Mouse (Mus musculus): Measurements from ENCODE around the gene Lix1l. TPM values are rescaled to one million over a fixed set of nuclear protein-coding genes. Genes with fewer than 3 reads are reported as not detected.

Lix1l gene
- polyA plus RNA-seq, 1 experiment, result 11.0 TPM

DNA sequence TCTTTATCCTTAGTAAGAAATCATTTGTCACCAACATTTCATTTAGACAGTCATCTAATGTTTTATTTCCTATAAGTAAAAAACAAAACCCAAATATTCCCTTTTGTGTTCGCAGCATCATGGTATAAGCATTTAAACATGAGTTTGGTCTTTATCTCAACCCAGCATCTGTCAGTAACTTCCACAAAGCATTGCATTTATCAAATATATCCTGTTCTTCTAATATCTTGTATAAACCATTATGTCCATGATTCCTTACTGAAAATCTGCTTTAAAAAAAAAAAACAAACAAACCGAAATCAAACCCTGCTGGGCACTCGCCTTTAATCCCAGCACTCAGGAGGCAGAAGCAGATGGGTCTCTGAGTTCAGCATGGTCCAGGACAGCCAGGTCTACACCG, 5.7 kb downstream of the Lix1l start:
- Histone ChIP-seq H3K4me3 (ENCODE audit: insufficient read depth, low read depth, low read length) (no peak overlapping the region), H3K4me1 (ENCODE audit: control insufficient read depth, insufficient read depth, insufficient read length, low read length) (no peaks in the 10 kb centered on the region), H3K27ac (replicated peaks; ENCODE audit: low read depth, low read length) (no peak overlapping the region)

DNA sequence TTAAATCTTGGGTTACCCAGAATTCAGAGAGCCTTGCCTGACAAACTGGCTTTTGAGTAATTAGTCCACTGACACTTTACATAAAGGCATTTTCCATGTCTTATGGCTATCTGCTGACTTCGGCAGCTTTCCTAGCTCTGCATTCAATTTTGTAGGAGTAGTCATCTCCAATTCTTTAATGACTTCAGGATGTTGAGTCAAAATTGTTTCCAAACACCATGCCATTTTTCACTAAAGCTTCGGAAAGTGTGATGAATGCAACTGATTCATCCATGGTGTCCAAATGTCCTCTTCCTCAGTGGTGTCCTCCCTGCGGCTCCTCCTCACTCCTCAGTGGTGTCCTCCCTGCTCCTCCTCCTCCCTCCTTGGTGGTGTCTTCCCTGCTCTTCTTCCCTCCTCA, 17.0 kb downstream of the Lix1l start:
- no peaks in the 10 kb centered on the region for H3K4me1 ChIP-seq (ENCODE audit: control insufficient read depth, insufficient read depth, insufficient read length, low read length)
- no peak overlapping the region for H3K4me3 ChIP-seq (ENCODE audit: insufficient read depth, low read depth, low read length)
- no peak overlapping the region for H3K27ac ChIP-seq (replicated peaks; ENCODE audit: low read depth, low read length)

DNA sequence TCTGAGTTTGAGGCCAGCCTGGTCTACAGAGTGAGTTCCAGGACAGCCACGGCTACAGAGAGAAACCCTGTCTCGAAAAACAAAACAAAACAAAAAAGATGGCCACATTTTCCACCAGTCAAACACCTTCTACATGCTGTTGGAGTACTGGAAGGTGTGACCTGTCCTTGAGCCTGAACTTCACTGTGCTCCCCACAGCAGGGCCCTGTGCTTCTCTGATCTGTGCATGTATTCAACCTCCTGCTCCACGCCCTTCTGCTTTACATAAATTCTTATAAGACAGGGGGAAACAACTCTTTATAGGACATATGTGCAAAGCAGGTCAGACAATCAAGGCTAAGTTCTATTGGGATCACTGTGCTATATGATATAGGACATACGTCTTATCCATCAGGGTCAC, 22.3 kb downstream of the Lix1l start:
- H3K27ac ChIP-seq (replicated peaks; ENCODE audit: low read depth, low read length), result no peak overlapping the region
- H3K4me1 ChIP-seq (ENCODE audit: control insufficient read depth, insufficient read depth, insufficient read length, low read length), result no peaks in the 10 kb centered on the region
- no peak overlapping the region for H3K4me3 ChIP-seq (ENCODE audit: insufficient read depth, low read depth, low read length)

DNA sequence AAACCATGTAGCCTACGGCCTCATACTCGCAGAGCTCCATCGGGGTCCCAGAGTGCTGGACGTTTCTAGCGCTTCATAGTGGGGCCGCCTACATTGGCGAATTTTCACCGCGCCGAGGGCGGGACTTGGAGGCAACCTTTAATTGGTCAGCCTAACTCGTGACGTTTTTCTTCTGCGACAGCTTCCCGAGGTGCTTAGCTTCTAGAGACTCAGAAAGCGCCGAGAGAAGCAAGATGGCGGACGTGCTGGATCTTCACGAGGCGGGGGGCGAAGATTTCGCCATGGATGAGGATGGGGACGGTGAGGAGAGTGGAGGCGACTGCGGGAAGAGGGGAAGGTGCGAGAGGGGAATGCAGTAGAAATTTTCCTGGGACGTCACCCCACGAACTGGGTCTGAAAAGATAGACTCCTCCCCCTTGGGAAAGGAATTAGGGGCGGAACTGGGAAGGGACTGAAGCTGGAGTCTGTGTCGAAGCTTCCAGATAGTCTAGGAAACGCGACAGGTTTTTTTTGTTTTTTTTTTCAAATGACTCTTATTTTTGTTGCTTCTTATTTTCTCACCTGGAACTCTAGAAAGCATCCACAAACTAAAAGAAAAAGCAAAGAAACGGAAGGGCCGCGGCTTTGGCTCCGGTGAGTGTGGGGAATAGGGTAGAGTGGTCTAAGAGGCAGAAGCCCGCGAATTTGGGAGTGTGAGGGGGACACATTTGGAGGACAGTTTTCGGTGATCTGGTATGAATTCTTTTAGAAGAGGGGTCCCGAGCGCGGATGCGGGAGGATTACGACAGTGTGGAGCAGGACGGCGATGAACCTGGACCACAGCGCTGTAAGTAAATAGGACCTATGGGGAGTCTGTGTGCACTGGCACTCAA, 29.0 kb downstream of the Lix1l start, which contains the start of gene Rbm8a:
TSS of gene Rbm8a (plus strand) at position 205 of the 872 bp plus-strand sequence.
- 0 out of 2 replicates have a peak, but pooled peaks cover 2% of the 10 kb centered on the region for H3K4me1 ChIP-seq (ENCODE audit: control insufficient read depth, insufficient read depth, insufficient read length, low read length)
- peak within 1 kb of the TSS; percentile 98 for H3K27ac ChIP-seq (replicated peaks; ENCODE audit: low read depth, low read length)
- peak within 1 kb of the TSS; percentile 90 for H3K4me3 ChIP-seq (ENCODE audit: insufficient read depth, low read depth, low read length)

DNA sequence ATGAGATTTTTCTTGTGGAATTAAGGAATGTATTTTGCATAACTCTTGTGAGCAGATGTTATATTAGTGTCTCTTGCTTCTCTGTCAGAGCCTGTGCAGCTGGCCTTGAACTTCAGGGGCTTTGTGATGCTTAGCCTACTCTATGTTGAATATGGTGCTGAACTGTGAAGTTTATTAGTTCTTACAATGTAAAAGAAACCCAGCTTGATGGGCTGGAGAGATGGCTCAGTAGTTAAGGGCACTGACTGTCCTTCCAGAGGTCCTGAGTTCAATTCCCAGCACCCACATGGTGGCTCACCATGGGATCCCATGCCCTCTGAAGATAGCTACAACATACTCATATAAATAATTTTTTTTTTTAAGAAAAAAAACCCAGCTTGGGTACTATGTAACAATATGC, 31.1 kb downstream of the Lix1l start:
- 0 out of 2 replicates have a peak, but pooled peaks cover 2% of the 10 kb centered on the region for H3K4me1 ChIP-seq (ENCODE audit: control insufficient read depth, insufficient read depth, insufficient read length, low read length)
- H3K4me3 ChIP-seq (ENCODE audit: insufficient read depth, low read depth, low read length), result no peak overlapping the region

DNA sequence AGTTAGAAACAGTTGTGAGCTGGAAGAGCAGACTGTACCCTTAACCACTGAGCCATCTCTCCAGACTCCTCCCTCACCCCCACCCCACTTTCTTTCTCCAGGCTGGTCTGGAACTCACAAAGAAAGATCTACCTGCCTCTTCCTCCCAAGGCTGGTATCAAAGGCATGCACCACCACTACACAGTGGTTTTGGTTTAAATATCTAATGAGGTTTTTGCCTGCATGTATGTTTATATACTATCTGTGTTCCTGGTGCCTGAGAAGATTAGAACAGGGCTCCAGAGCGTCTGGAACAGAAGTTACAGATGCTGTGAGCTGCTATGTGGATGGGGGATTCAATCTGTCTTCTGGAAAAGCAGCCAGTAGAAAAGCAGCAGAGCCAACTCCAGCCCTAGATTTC, 33.1 kb downstream of the Lix1l start:
- H3K4me3 ChIP-seq (ENCODE audit: insufficient read depth, low read depth, low read length), result no peak overlapping the region
- no peak overlapping the region for H3K27ac ChIP-seq (replicated peaks; ENCODE audit: low read depth, low read length)
- 0 out of 2 replicates have a peak, but pooled peaks cover 2% of the 10 kb centered on the region for H3K4me1 ChIP-seq (ENCODE audit: control insufficient read depth, insufficient read depth, insufficient read length, low read length)

More for the DNA sequence above, 31.1 kb downstream of the Lix1l start:
- no peak overlapping the region for H3K27ac ChIP-seq (replicated peaks; ENCODE audit: low read depth, low read length)

DNA sequence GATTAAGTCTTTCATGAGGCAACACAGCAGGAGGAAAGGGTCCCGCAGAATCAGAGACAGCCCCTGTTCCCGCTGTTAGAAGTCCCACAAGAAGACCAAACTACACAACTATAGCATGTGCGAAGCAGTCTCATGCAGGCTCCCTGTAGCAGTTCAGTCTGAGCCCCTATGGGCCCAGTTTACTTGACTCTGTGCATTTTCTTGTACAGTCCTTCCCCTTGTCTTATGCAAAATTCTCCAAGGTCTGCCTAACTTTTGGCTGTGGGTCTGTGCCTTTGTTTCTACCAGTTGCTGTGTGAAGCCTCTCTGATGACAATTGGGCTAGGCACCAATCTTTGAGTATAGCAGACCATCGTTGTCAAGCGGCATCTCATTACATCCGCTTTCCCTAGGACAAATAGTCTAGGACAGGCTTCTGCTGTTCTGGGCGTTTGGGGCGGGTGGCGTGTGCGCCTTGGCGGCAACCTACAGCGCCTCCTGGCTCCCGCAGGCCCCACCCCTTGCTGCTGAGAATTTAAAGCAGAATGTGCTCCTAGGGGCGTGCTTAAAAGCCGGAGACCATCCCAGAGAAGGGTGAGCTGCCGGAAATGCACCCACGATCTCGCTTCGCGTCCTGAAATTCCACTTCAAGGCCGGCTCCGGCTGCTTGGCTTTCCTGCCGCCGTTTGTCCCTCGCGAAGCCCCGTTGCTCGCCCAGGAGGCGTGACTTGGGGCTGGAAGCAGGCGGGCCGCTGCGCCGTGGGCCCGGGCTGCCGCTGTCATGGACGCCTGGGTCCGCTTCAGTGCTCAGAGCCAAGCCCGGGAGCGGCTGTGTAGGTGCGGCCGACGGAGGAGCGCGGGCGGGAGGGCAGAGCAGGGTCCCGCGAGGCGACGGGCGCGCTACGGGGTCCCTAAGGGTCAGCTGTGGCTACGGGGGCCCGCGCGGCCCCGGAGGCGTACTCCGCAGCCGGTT, 34.3 kb downstream of the Lix1l start, which contains the start of the genes Pex11b and Gm42957:
TSS of gene Pex11b (plus strand) at position 449 of the 952 bp plus-strand sequence.
TSS of gene Gm42957 (plus strand) at position 547 of the 952 bp plus-strand sequence.
- peak within 1 kb of the TSS; percentile 71 for H3K27ac ChIP-seq (replicated peaks; ENCODE audit: low read depth, low read length)
- peak within 1 kb of the TSS; percentile 76 for H3K4me3 ChIP-seq (ENCODE audit: insufficient read depth, low read depth, low read length)
- 0 out of 2 replicates have a peak, but pooled peaks cover 2% of the 10 kb centered on the region for H3K4me1 ChIP-seq (ENCODE audit: control insufficient read depth, insufficient read depth, insufficient read length, low read length)

DNA sequence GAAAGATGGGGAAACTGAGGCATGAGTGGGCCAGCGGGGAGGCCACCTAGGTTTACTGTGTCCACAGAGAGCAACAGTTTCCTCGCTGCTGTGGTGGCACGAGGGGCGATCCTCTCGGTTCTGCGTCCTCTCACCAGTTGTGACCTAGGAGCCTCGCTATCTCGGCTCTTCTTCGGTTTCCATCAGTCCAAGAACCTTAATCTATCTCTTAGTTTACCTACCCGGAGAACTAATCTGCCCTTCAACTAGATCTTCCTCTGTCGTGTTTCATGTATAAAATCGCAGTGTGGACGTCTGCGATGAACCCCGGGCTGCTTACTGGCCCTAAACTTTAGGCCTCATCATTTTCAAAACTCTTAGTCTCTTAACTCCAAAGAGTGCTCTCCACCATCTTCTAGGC, 35.0 kb downstream of the Lix1l start:
- H3K27ac ChIP-seq (replicated peaks; ENCODE audit: low read depth, low read length), result peak overlapping the region; percentile 36; the same call in 1 of the 2 replicates
- peak overlapping the region; percentile 76 for H3K4me3 ChIP-seq (ENCODE audit: insufficient read depth, low read depth, low read length)
- no peaks in the 10 kb centered on the region for H3K4me1 ChIP-seq (ENCODE audit: control insufficient read depth, insufficient read depth, insufficient read length, low read length)

DNA sequence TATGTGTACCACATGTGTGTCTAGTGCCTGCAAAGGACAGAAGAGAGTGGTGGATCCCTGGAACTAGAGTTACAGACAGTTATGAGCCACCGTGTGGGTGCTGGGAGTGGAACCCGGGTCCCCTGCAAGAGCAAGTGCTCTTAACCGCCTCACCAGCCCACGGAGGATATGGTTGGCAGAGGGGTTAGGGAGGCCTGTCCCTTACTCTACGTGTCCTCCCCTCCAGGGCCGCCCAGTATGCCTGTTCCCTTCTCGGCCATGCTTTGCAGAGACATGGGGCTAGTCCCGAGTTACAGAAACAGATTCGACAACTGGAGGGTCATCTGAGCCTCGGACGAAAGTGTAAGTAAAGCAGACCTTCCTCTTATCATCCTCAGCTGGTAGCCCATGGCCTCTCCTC, 35.5 kb downstream of the Lix1l start:
- Histone ChIP-seq H3K4me3 (ENCODE audit: insufficient read depth, low read depth, low read length) (peak overlapping the region; percentile 76), H3K4me1 (ENCODE audit: control insufficient read depth, insufficient read depth, insufficient read length, low read length) (no peaks in the 10 kb centered on the region), H3K27ac (replicated peaks; ENCODE audit: low read depth, low read length) (no peak overlapping the region)

DNA sequence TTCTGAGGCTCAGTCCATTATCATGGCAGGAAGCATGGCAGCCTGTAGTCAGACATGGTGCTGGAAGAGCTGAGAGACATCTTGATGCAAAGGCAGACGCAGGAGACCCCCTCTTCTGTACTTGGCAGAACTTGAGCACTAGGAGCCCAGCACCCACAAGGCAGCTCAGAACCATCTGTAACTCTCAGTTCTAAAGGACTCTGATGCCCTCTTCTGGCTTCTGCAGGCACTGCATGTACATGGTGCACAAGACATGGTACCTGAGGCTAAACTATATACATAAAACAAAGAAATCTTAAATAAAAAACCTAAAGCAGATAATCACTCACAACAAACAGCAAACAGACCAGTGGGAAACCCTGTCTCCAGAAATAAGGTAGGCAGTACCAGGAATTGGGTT, 38.3 kb downstream of the Lix1l start:
- no peaks in the 10 kb centered on the region for H3K4me1 ChIP-seq (ENCODE audit: control insufficient read depth, insufficient read depth, insufficient read length, low read length)
- no peak overlapping the region for H3K27ac ChIP-seq (replicated peaks; ENCODE audit: low read depth, low read length)

DNA sequence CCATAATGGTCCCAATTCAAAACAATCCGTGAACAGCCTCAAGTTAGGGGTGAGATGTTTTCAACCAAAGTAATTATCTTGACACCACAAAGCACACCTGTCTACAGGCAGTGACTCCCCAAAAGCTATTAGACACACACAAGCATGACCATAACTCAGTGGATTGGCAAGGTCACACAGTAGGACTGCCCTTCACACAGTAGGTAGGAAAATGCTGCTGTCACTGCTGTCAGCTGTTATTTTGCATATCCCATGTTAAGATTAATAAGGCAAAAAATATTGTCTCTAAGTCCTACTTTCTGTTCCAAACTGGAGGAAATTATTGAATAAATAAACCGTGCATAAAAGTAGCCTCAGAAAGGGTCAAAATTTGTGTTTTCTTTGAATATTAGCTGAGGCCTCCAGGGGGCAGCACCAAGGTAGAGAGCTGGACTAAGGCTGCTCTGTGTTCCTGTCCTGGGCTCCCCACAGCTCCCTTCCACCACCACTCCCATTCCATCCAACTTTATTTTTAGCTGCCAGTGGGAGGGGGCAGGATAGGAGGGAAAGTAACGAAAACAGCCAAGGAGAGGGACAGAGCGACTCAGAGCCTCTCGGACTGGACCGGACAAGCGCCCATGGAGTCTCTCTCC, 44.2 kb downstream of the Lix1l start, which contains the start of gene Itga10:
TSS of gene Itga10 (plus strand) at position 567 of the 632 bp plus-strand sequence.
- Histone ChIP-seq H3K4me1 (ENCODE audit: control insufficient read depth, insufficient read depth, insufficient read length, low read length) (no peaks in the 10 kb centered on the region), H3K4me3 (ENCODE audit: insufficient read depth, low read depth, low read length) (no peak within 1 kb of the TSS), H3K27ac (replicated peaks; ENCODE audit: low read depth, low read length) (no peak within 1 kb of the TSS)

More for the DNA sequence above, 38.3 kb downstream of the Lix1l start:
- H3K4me3 ChIP-seq (ENCODE audit: insufficient read depth, low read depth, low read length), result no peak overlapping the region

DNA sequence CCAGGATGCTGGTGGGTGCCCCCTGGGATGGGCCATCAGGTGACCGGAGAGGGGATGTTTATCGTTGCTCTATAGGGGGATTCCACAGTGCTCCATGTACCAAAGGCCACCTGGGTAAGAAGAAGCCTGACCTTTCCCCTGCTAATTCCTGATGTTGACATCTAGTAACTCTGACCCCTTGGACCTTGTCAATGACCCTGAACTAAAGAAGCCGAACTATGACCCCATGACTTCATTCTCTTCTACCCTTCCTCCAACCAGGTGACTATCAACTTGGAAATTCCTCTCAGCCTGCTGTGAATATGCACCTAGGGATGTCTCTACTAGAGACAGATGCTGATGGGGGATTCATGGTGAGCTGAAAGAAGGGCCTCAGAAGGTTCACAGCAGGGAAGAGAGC, 46.4 kb downstream of the Lix1l start:
- no peak overlapping the region for H3K27ac ChIP-seq (replicated peaks; ENCODE audit: low read depth, low read length)
- no peak overlapping the region for H3K4me3 ChIP-seq (ENCODE audit: insufficient read depth, low read depth, low read length)
- no peaks in the 10 kb centered on the region for H3K4me1 ChIP-seq (ENCODE audit: control insufficient read depth, insufficient read depth, insufficient read length, low read length)

DNA sequence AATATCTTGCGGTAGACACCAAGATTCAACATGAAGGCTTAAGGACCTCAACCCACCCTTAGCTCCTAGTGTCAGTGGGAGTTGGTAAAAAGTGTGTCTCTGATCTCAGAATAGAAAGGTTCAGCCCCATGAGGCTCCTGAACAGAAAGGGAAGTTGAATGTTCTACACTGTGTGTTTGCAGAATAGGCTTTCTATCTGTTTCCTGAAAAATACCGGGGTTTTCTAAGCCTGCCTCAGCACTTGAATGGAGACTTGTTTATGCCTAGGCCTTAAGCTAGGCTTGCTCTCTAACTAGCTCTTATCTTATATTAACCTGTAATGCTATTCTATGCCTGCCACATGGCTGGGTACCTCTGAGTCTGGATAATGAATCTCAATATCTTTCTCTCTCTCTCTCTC, 60.0 kb downstream of the Lix1l start:
- Histone ChIP-seq H3K27ac (replicated peaks; ENCODE audit: low read depth, low read length) (no peak overlapping the region), H3K4me1 (ENCODE audit: control insufficient read depth, insufficient read depth, insufficient read length, low read length) (no peaks in the 10 kb centered on the region), H3K4me3 (ENCODE audit: insufficient read depth, low read depth, low read length) (no peak overlapping the region)

DNA sequence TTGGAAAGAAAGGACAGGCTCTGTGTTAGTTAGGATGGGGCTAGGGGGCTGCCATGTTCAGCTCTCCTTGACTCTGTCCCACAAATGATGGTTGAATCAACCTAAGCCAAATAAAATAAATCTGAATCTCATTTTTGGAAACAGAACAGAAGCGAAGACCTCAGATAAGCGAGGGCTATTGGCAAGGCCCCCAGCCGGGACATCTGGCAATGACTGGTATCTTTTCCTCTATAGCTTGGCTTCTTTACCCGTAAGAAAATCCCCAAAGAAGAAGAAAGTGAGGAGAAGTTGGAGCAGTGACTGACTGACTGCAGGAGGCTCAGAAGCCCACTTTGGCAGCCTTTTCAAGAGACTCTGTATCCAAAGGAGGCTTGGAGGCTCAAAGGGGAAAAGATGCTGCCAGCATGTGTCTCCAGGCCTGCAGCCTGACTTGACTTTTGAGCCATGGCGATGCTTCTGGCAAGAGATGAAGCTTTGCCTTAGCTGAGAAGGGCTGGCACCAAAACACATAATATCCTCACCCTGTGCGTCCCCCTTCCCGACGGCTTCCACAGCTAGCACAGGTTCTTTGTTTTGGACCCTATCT, 61.9 kb downstream of the Lix1l start:
- no peak overlapping the region for H3K4me3 ChIP-seq (ENCODE audit: insufficient read depth, low read depth, low read length)
- no peaks in the 10 kb centered on the region for H3K4me1 ChIP-seq (ENCODE audit: control insufficient read depth, insufficient read depth, insufficient read length, low read length)
- no peak overlapping the region for H3K27ac ChIP-seq (replicated peaks; ENCODE audit: low read depth, low read length)

Data from brown adipose tissue, adult 24 weeks (tissue).